10 mouse cellular contexts compared by ENCODE assay signal in the genomic region with DNA sequence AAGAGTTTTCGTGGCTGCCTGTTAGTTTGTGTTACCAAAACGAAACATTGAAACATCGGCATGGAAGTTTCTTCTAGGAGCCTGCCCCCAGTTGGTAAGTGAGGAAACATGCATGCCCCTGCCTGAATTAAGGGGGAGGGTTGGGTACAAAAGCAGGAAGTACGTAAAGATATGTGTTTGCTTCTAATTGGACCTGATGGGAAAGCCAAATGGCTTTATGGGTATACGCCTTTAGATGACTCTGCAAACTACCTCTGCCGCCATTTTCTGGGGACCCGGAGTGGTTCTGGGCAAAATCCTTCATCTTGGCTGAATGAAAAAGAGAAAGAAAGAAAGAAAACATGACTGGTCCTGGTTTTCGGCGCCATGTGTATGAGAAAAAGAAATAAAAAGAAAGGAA. TPM values are rescaled to one million over a fixed set of nuclear protein-coding genes. Genes with fewer than 3 reads are reported as not detected.
DNase-seq lines count a peak whose midpoint lies in the region.
"Had no signal": no experiment of that assay in that cellular context is flagged by ENCODE, and none has a peak within 500 bp of the region (broad histone marks: within the 10 kb centered on the region; RNA-seq: fewer than 3 reads in every experiment).

No protein-coding gene starts in this region.

- intact Hi-C loops in heart, postnatal 14 days (cut with DNase I): no loop called here

- H3K4me3 ChIP-seq in brown adipose tissue, adult 24 weeks (ENCODE audit: insufficient read depth, low read depth, low read length): peak overlapping the region; percentile 48
- H3K4me3 ChIP-seq: embryonic facial prominence, embryonic 12.5 days; limb, embryonic 15.5 days had no signal

- peak; percentile 1 to 21 for DNase-seq in heart, adult 9 months (ENCODE audit: low spot score in 2 of 2)
- DNase-seq in heart, postnatal 14 days: no peak
- peak; percentile 9 for DNase-seq in lung, postnatal 10 days
- peak; percentile 45 to 71 for DNase-seq in thymus, adult 18-20 months
- DNase-seq in layer of hippocampus, adult 9-10 months (ENCODE audit: low spot score): no peak
- DNase-seq in frontal cortex, postnatal 10 days (ENCODE audit: low spot score in 2 of 2): no peak
- no peak for DNase-seq in adrenal gland, adult 18-20 months (ENCODE audit: low spot score in 2 of 2)

- H3K27ac ChIP-seq in brown adipose tissue, adult 24 weeks (replicated peaks; ENCODE audit: low read depth, low read length): peak overlapping the region; percentile 66
- H3K27ac ChIP-seq: embryonic facial prominence, embryonic 12.5 days; limb, embryonic 15.5 days had no signal

- no peaks in the 10 kb centered on the region for H3K4me1 ChIP-seq in brown adipose tissue, adult 24 weeks (ENCODE audit: control insufficient read depth, insufficient read depth, insufficient read length, low read length)
- H3K4me1 ChIP-seq: embryonic facial prominence, embryonic 12.5 days; limb, embryonic 15.5 days had no signal

RNA-seq across cellular contexts. Expression of a gene that starts 33.1 kb away (rescaled TPM):
- 1 to 10 TPM; 3.4 to 4.6 TPM for total RNA-seq in heart, postnatal 14 days (2021)
- 0.75 and 0.95 TPM in 2 replicates for polyA plus RNA-seq in brown adipose tissue, adult 24 weeks (2012; ENCODE audit: insufficient read depth, insufficient read length, missing spikeins)
- total RNA-seq in adrenal gland, adult 18-20 months (2021): 1 to 10 TPM; 3.9 to 4.6 TPM

RNA-seq across cellular contexts. Expression of a gene that starts 49.2 kb away (rescaled TPM):
- total RNA-seq in heart, postnatal 14 days (2021): under 1 TPM; 0.12 to 0.20 TPM
- polyA plus RNA-seq in brown adipose tissue, adult 24 weeks (2012; ENCODE audit: insufficient read depth, insufficient read length, missing spikeins): not detected in 2 replicates
- under 1 TPM in 1 of 2 experiments, not detected in 1; 0.13 TPM for total RNA-seq in adrenal gland, adult 18-20 months (2021)
- polyA plus RNA-seq: embryonic facial prominence, embryonic 12.5 days had no signal

Comparison
In these comparisons a context has a peak if more than half of its experiments do, and no peak if none do; other contexts are left out.
1. DNase-seq: peak in heart, adult 9 months (2 of 2), lung, postnatal 10 days (single experiment) and thymus, adult 18-20 months (2 of 2); none in heart, postnatal 14 days (0 of 2), layer of hippocampus, adult 9-10 months (single experiment), frontal cortex, postnatal 10 days (0 of 2) and adrenal gland, adult 18-20 months (0 of 2).